Mouse (Mus musculus): ENCODE results near the gene Myoz2.
A peak's percentile ranks its signal among the peaks of the same experiment; 100 is the strongest.

Gene Myoz2

GRCm38 (mm10) chr3:123034752-123035151, at the start of gene Myoz2:
Gene Myoz2 (minus strand): TSS chr3:123035015.
- no peak for DNase-seq

- no peak for DNase-seq
Observed at GRCm38 (mm10) chr3:123081665-123082064, 46.9 kb upstream of the Myoz2 start.

- no peak for DNase-seq
Observed at GRCm38 (mm10) chr3:123080943-123081342, 46.1 kb upstream of the Myoz2 start.

- no peak for DNase-seq
Observed at GRCm38 (mm10) chr3:123080017-123080725, 45.4 kb upstream of the Myoz2 start.

- DNase-seq = no peak
Observed at GRCm38 (mm10) chr3:123075759-123076158, 40.9 kb upstream of the Myoz2 start.

- no peak for DNase-seq
Observed at GRCm38 (mm10) chr3:123075034-123075433, 40.2 kb upstream of the Myoz2 start.

GRCm38 (mm10) chr3:123073351-123073750, 38.5 kb upstream of the Myoz2 start:
- DNase-seq = no peak

- DNase-seq = no peak
Observed at GRCm38 (mm10) chr3:123072472-123072871, 37.7 kb upstream of the Myoz2 start.

GRCm38 (mm10) chr3:123070996-123071395, 36.2 kb upstream of the Myoz2 start:
- DNase-seq = no peak

- no peak for DNase-seq
Observed at GRCm38 (mm10) chr3:123066836-123067235, 32.0 kb upstream of the Myoz2 start.

- no peak for DNase-seq
Observed at GRCm38 (mm10) chr3:123065466-123065865, 30.7 kb upstream of the Myoz2 start.

GRCm38 (mm10) chr3:123064186-123064585, 29.4 kb upstream of the Myoz2 start:
- peak; percentile 37 to 46 for DNase-seq

- DNase-seq = no peak
Observed at GRCm38 (mm10) chr3:123061931-123062330, 27.1 kb upstream of the Myoz2 start.

GRCm38 (mm10) chr3:123058832-123059231, 24.0 kb upstream of the Myoz2 start:
- DNase-seq = peak; percentile 15 to 47

GRCm38 (mm10) chr3:123054178-123054577, 19.4 kb upstream of the Myoz2 start:
- DNase-seq = peak in 1 of 2 experiments; percentile 33

- no peak for DNase-seq
Observed at GRCm38 (mm10) chr3:123053192-123053938, 18.6 kb upstream of the Myoz2 start.

- no peak for DNase-seq
Observed at GRCm38 (mm10) chr3:123042308-123042707, 7.5 kb upstream of the Myoz2 start.

- no peak for DNase-seq
Observed at GRCm38 (mm10) chr3:123033804-123034203, 1.0 kb downstream of the Myoz2 start.

GRCm38 (mm10) chr3:123025634-123026033, 9.2 kb downstream of the Myoz2 start:
- no peak for DNase-seq

GRCm38 (mm10) chr3:123024496-123025234, 10.2 kb downstream of the Myoz2 start:
- no peak for DNase-seq

GRCm38 (mm10) chr3:123018792-123019191, 16.0 kb downstream of the Myoz2 start:
- DNase-seq = no peak

GRCm38 (mm10) chr3:123013476-123013875, 21.3 kb downstream of the Myoz2 start:
- no peak for DNase-seq

GRCm38 (mm10) chr3:123009417-123009816, 25.4 kb downstream of the Myoz2 start:
- DNase-seq = no peak

GRCm38 (mm10) chr3:123007386-123007785, 27.4 kb downstream of the Myoz2 start:
- DNase-seq = no peak
